8 mouse cellular contexts compared by ENCODE assay signal in genomic region chr19:5965280-5965679, GRCm38 (mm10). TPM values are rescaled to one million over a fixed set of nuclear protein-coding genes. Genes with fewer than 3 reads are reported as not detected.
DNase-seq lines count a peak whose midpoint lies in the region; TF ChIP-seq lines count a peak whose summit lies in the region.

No protein-coding gene starts in this region.

- no peaks in the 10 kb centered on the region for H3K36me3 ChIP-seq in liver, adult 2 months (ENCODE audit: control insufficient read depth, insufficient read depth, low read length)

- no peak overlapping the region for H3K9ac ChIP-seq in liver, adult 2 months (ENCODE audit: low read depth, low read length)

- H3K4me1 ChIP-seq in liver, adult 2 months (ENCODE audit: control insufficient read depth, insufficient read depth, low read length), result peaks cover 6% of the 10 kb centered on the region; the same call in 1 of the 2 replicates

- WGBS in liver, adult 2 months, result 15% methylated on average over 4 of the region's 4 CpGs

- H3K4me3 ChIP-seq in liver, adult 2 months (ENCODE audit: insufficient read depth, low read depth, low read length), result no peak overlapping the region

- TF ChIP-seq CTCF in liver, adult 2 months (IDR thresholded peaks at IDR 0.05; ENCODE audit: low read depth, low read length), result peak; percentile 89

- H3K27ac ChIP-seq in liver, adult 2 months (replicated peaks; ENCODE audit: insufficient read depth, low read depth, low read length), result no peak overlapping the region

- H3K27me3 ChIP-seq in liver, adult 2 months (ENCODE audit: control insufficient read depth, insufficient read depth, low read length), result no peaks in the 10 kb centered on the region

- TF ChIP-seq POLR2A in liver, adult 2 months (IDR thresholded peaks at IDR 0.05; ENCODE audit: extremely low read depth, insufficient read depth, low read length), result no peak

- no peaks in the 10 kb centered on the region; the same call in 1 of the 2 replicates for H3K79me2 ChIP-seq in liver, adult 2 months (ENCODE audit: control insufficient read depth, insufficient read depth, low read length)

- peak; percentile 83 for DNase-seq in urinary bladder, postnatal 14 days (ENCODE audit: low spot score)
- DNase-seq in urinary bladder, adult 2 months (ENCODE audit: low spot score), result no peak
- peak; percentile 78 for DNase-seq in cerebellum, adult 9-10 months
- DNase-seq in gastrocnemius, adult 18-20 months (ENCODE audit: low spot score), result peak; percentile 78
- peak; percentile 79 for DNase-seq in kidney, adult 18-20 months
- DNase-seq in liver, adult 2 months (ENCODE audit: extremely low read depth, low read depth, low spot score), result peak; percentile 66
- peak; percentile 71 to 81 for DNase-seq in natural killer cell, adult 2 months (ENCODE audit: low spot score in 2 of 2)
- DNase-seq in thymus, adult 18-20 months, result peak; percentile 20 to 44

RNA-seq across cellular contexts. Expression of gene Pola2, which starts 1.3 kb away (rescaled TPM):
- 32.8 and 41.0 TPM in 2 replicates for polyA plus RNA-seq in urinary bladder, adult 2 months (2012; rRNA removed)
- 1 to 10 TPM; 6.2 to 8.7 TPM for total RNA-seq in gastrocnemius, adult 18-20 months (2021)
- 6.7 and 8.3 TPM in 2 replicates for total RNA-seq in liver, adult 2 months (2014; rRNA removed)
- polyA plus RNA-seq in liver, adult 2 months (2012; rRNA removed), result 10.5 and 14.3 TPM in 2 replicates

RNA-seq across cellular contexts. Expression of gene Slc22a20, which starts 20.7 kb away (rescaled TPM):
- polyA plus RNA-seq in urinary bladder, adult 2 months (2012; rRNA removed), result 0.12 and 0.21 TPM in 2 replicates
- total RNA-seq in gastrocnemius, adult 18-20 months (2021), result not detected
- total RNA-seq in liver, adult 2 months (2014; rRNA removed), result not detected in 2 replicates
- polyA plus RNA-seq in liver, adult 2 months (2012; rRNA removed), result not detected in 2 replicates

RNA-seq across cellular contexts. Expression of gene Cdc42ep2, which starts 40.7 kb away (rescaled TPM):
- 22.9 and 26.2 TPM in 2 replicates for polyA plus RNA-seq in urinary bladder, adult 2 months (2012; rRNA removed)
- 10 to 100 TPM in 1 of 2 experiments, 1 to 10 TPM in 1; 8.9 to 11.2 TPM for total RNA-seq in gastrocnemius, adult 18-20 months (2021)
- 1.7 and 2.1 TPM in 2 replicates for total RNA-seq in liver, adult 2 months (2014; rRNA removed)
- 2.1 and 2.4 TPM in 2 replicates for polyA plus RNA-seq in liver, adult 2 months (2012; rRNA removed)

RNA-seq across cellular contexts. Expression of gene Capn1, which starts 50.4 kb away (rescaled TPM):
- 116 and 118 TPM in 2 replicates for polyA plus RNA-seq in urinary bladder, adult 2 months (2012; rRNA removed)
- total RNA-seq in gastrocnemius, adult 18-20 months (2021), result 10 to 100 TPM; 89.8 to 91.1 TPM
- total RNA-seq in liver, adult 2 months (2014; rRNA removed), result 8.0 and 9.9 TPM in 2 replicates
- 10.6 and 12.7 TPM in 2 replicates for polyA plus RNA-seq in liver, adult 2 months (2012; rRNA removed)

RNA-seq across cellular contexts. Expression of gene Dpf2, which starts 52.5 kb away (rescaled TPM):
- polyA plus RNA-seq in urinary bladder, adult 2 months (2012; rRNA removed), result 87.5 and 102 TPM in 2 replicates
- total RNA-seq in gastrocnemius, adult 18-20 months (2021), result 10 to 100 TPM; 76.3 to 85.1 TPM
- total RNA-seq in liver, adult 2 months (2014; rRNA removed), result 10.3 and 10.7 TPM in 2 replicates
- polyA plus RNA-seq in liver, adult 2 months (2012; rRNA removed), result 28.8 and 40.0 TPM in 2 replicates
